Mouse (Mus musculus) MEL (cell line): ENCODE results near the gene Nat10. TPM values are rescaled to one million over a fixed set of nuclear protein-coding genes. Genes with fewer than 3 reads are reported as not detected.

Experiments used
- DNase-seq: peaks from one replicate; pipeline ENCODE4 v3.0.0; 2011; ENCODE audit warnings: low read depth, low spot score
- H3K27ac ChIP-seq: 2 replicates; pipeline ENCODE4 v1.5.1; 2012; ENCODE audit warnings: low read depth, mild to moderate bottlenecking, control low read depth, low read length, moderate library complexity; ENCODE audit not compliant: control insufficient read depth
- H3K27me3 ChIP-seq, 2 experiments: fragments of 150-350 bp in 1 of 2; sonication (generic) in 1 of 2; 2 replicates each; pipeline ENCODE4 v1.6.1; 2012; ENCODE audit warnings: low read length in 2 of 2, mild to moderate bottlenecking in 2 of 2, improper control_type of control experiment in 1 of 2, moderate library complexity in 1 of 2; ENCODE audit not compliant: insufficient read depth in 2 of 2, control insufficient read depth in 1 of 2
- H3K36me3 ChIP-seq, 2 experiments: 2 replicates each; pipeline ENCODE4 v1.6.1; 2012 to 2014; ENCODE audit warnings: low read length in 2 of 2, improper control_type of control experiment in 1 of 2, inconsistent platforms in 1 of 2, mild to moderate bottlenecking in 1 of 2; ENCODE audit not compliant: insufficient read depth in 2 of 2, control insufficient read depth in 1 of 2
- H3K4me1 ChIP-seq, 2 experiments: fragments of 150-350 bp in 1 of 2; sonication (generic) in 1 of 2; 2 replicates each; pipeline ENCODE4 v1.6.1; 2012; ENCODE audit warnings: low read length in 2 of 2, improper control_type of control experiment in 1 of 2, mild to moderate bottlenecking in 1 of 2; ENCODE audit not compliant: insufficient read depth in 2 of 2, control insufficient read depth in 1 of 2
- H3K4me3 ChIP-seq, 2 experiments: fragments of 150-350 bp in 1 of 2; sonication (generic) in 1 of 2; 2 replicates each; pipeline ENCODE4 v1.5.1; 2012; ENCODE audit warnings: low read depth in 2 of 2, low read length in 2 of 2, mild to moderate bottlenecking in 2 of 2, moderate library complexity in 2 of 2, control low read depth in 1 of 2, improper control_type of control experiment in 1 of 2; ENCODE audit not compliant: control insufficient read depth in 1 of 2, insufficient read depth in 1 of 2
- H3K79me2 ChIP-seq: 2 replicates; pipeline ENCODE4 v1.6.1; 2012; ENCODE audit warnings: mild to moderate bottlenecking, low read length, moderate library complexity; ENCODE audit not compliant: control insufficient read depth, poor library complexity, insufficient read depth
- H3K9ac ChIP-seq: 2 replicates; pipeline ENCODE4 v1.6.1; 2012; ENCODE audit warnings: low read depth, mild to moderate bottlenecking, control low read depth, low read length, moderate library complexity; ENCODE audit not compliant: control insufficient read depth, poor library complexity, severe bottlenecking
- H3K9me3 ChIP-seq: fragments of 150-350 bp; sonication (generic); replicated peaks from 2 replicates; pipeline ENCODE4 v1.6.1; 2012; ENCODE audit warnings: mild to moderate bottlenecking, low read length, improper control_type of control experiment, moderate library complexity; ENCODE audit not compliant: insufficient read depth
- CHD1 ChIP-seq: IDR thresholded peaks from 2 replicates; pipeline ENCODE4 v1.6.1; 2012; ENCODE audit warnings: low read depth, mild to moderate bottlenecking, inconsistent platforms, low read length, improper control_type of control experiment
- ELF1 ChIP-seq: IDR thresholded peaks from 2 replicates; pipeline ENCODE4 v1.6.1; 2014; ENCODE audit warnings: low read depth, mild to moderate bottlenecking, inconsistent platforms, low read length, improper control_type of control experiment, moderate library complexity
- ETS1 ChIP-seq: IDR thresholded peaks from 2 replicates; pipeline ENCODE4 v1.6.1; 2012; ENCODE audit warnings: low read depth, mild to moderate bottlenecking, inconsistent platforms, low read length, improper control_type of control experiment, moderate library complexity
- GATA1 ChIP-seq: IDR thresholded peaks from 2 replicates; pipeline ENCODE4 v1.6.1; 2011; ENCODE audit warnings: low read depth, low read length, improper control_type of control experiment
- HCFC1 ChIP-seq: IDR thresholded peaks from 2 replicates; pipeline ENCODE4 v1.6.1; 2012; ENCODE audit warnings: low read depth, mild to moderate bottlenecking, inconsistent platforms, low read length, improper control_type of control experiment, moderate library complexity
- JUND ChIP-seq: IDR thresholded peaks from 2 replicates; pipeline ENCODE4 v1.6.1; 2011; ENCODE audit warnings: low read depth, mild to moderate bottlenecking, improper control_type of control experiment, low read length
- KAT2A ChIP-seq: conservative IDR thresholded peaks from 2 replicates; pipeline ENCODE4 v1.6.1; 2012; ENCODE audit warnings: low read depth, low read length, improper control_type of control experiment, inconsistent platforms
- MAX ChIP-seq: IDR thresholded peaks from 2 replicates; pipeline ENCODE4 v1.6.1; 2011; ENCODE audit warnings: low read length, improper control_type of control experiment
- MEF2A ChIP-seq: IDR thresholded peaks from 2 replicates; pipeline ENCODE4 v1.6.1; 2014; ENCODE audit warnings: low read depth, mild to moderate bottlenecking, inconsistent platforms, low read length, improper control_type of control experiment; ENCODE audit not compliant: poor library complexity, insufficient replicate concordance, severe bottlenecking; ENCODE audit errors: extremely low read depth
- MYB ChIP-seq: IDR thresholded peaks from 2 replicates; pipeline ENCODE4 v1.6.1; 2011; ENCODE audit warnings: mild to moderate bottlenecking, low read depth, low read length, improper control_type of control experiment
- NELFE ChIP-seq: IDR thresholded peaks from 2 replicates; pipeline ENCODE4 v1.6.1; 2011; ENCODE audit warnings: low read depth, low read length, improper control_type of control experiment
- NRF1 ChIP-seq: IDR thresholded peaks from 2 replicates; pipeline ENCODE4 v1.6.1; 2014; ENCODE audit warnings: low read depth, mild to moderate bottlenecking, inconsistent platforms, low read length, improper control_type of control experiment, moderate library complexity; ENCODE audit not compliant: poor library complexity, insufficient read depth, severe bottlenecking
- POLR2AphosphoS2 ChIP-seq: IDR thresholded peaks from 2 replicates; pipeline ENCODE4 v1.6.1; 2011; ENCODE audit warnings: low read length, improper control_type of control experiment
- TAL1 ChIP-seq: IDR thresholded peaks from 2 replicates; pipeline ENCODE4 v1.6.1; 2012; ENCODE audit warnings: mild to moderate bottlenecking, inconsistent platforms, low read length, moderate library complexity, mixed read lengths
- TBP ChIP-seq: IDR thresholded peaks from 2 replicates; pipeline ENCODE4 v1.8.0; 2011; ENCODE audit warnings: low read depth, low read length, improper control_type of control experiment
- TCF12 ChIP-seq: IDR thresholded peaks from 2 replicates; pipeline ENCODE4 v1.6.1; 2014; ENCODE audit warnings: low read depth, mild to moderate bottlenecking, inconsistent platforms, low read length, improper control_type of control experiment, moderate library complexity
- UBTF ChIP-seq: IDR thresholded peaks from 2 replicates; pipeline ENCODE4 v1.6.1; 2012; ENCODE audit warnings: low read depth, mild to moderate bottlenecking, inconsistent platforms, low read length, improper control_type of control experiment, moderate library complexity, borderline replicate concordance; ENCODE audit not compliant: insufficient read depth
- ZC3H11A ChIP-seq: IDR thresholded peaks from 2 replicates; pipeline ENCODE4 v1.6.1; 2012; ENCODE audit warnings: low read depth, mild to moderate bottlenecking, inconsistent platforms, low read length, improper control_type of control experiment
- polyA plus RNA-seq, 2 experiments: library from polyadenylated mRNA; stranded (reverse) in 1 of 2; unstranded in 1 of 2; fragments of >175 nt in 1 of 2; fragments of >200 nt in 1 of 2; gene quantifications; 2 replicates each; pipeline versions ENCODE4 v1.2.1 to v1.2.4; 2012; ENCODE audit warnings: low replicate concordance in 2 of 2, low read depth in 1 of 2; ENCODE audit not compliant: insufficient read length in 2 of 2, insufficient read depth in 1 of 2, missing spikeins in 1 of 2
- total RNA-seq: library from RNA; depleted of rRNA; stranded (reverse); fragments of 300-350 nt; gene quantifications from 2 replicates; pipeline ENCODE4 v1.2.3, GENCODE M21; 2012

Nat10 gene
- total and polyA plus RNA-seq, 3 experiments = 74.7 to 107 TPM; not detected in 1

DNA sequence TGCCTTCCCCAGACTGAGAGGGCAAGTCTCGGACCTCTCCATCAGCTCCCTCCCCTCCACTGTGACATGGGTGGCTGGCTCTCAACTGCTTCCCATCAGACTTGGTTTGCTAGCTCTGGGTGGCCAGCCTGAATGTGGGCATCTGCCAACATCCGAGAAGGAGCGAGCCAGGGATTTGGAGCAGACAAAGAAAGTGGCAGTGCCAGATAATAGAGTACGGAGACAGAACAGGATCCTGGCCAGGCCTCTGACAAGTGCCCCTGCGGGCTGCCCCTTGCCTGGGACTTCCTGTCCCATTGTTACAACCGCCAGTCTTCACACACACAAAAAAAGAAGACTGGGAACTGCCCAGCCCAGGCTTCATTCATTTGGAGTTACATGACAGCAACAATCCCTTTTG lies 70.6 kb downstream of the Nat10 start:
- Histone ChIP-seq H3K27me3 (no peaks in the 10 kb centered on the region), H3K9ac (no peak overlapping the region), H3K9me3 (no peaks in the 10 kb centered on the region), H3K36me3 (peaks cover 0 to 1% of the 10 kb centered on the region in 2 experiments; a peak in 2 of 4 replicates), H3K4me3 (no peak overlapping the region), H3K79me2 (no peaks in the 10 kb centered on the region), H3K4me1 (peaks cover 8 to 13% of the 10 kb centered on the region in 2 experiments), H3K27ac (no peak overlapping the region)
- TF ChIP-seq MEF2A (no peak), ETS1 (no peak), UBTF (no peak), KAT2A (no peak)
- no peak for DNase-seq

DNA sequence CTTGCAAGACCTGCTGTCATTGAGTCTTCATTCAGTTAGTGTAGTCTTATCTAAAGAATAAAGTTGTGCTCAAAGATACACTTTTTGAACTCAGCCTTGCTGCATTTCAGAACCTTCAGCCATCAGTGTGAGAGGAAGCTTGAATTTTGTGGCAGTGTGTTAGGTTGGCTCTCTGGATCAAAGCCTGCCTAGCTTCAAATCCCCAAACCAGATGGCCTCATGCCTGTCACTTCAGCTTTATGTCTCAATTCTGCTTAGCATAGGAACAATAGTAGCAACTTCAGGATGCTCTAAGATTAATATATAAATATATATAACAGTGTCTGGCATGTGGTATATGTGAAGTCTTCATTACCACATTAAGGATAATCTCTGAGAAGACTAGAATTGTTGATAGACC lies 73.2 kb downstream of the Nat10 start:
- Histone ChIP-seq H3K36me3 (peaks cover 0 to 4% of the 10 kb centered on the region in 2 experiments; a peak in 2 of 4 replicates), H3K9me3 (no peaks in the 10 kb centered on the region), H3K79me2 (no peaks in the 10 kb centered on the region), H3K27ac (no peak overlapping the region), H3K4me3 (no peak overlapping the region), H3K9ac (no peak overlapping the region), H3K27me3 (no peaks in the 10 kb centered on the region), H3K4me1 (peaks cover 17 to 18% of the 10 kb centered on the region in 2 experiments)
- TF ChIP-seq MAX (no peak), ETS1 (no peak), HCFC1 (no peak), GATA1 (no peak), MYB (no peak), JUND (no peak), TCF12 (no peak), ZC3H11A (no peak), POLR2AphosphoS2 (no peak), TBP (no peak), ELF1 (no peak), TAL1 (no peak), NRF1 (no peak), NELFE (no peak), CHD1 (no peak)
- no peak for DNase-seq
